Mouse (Mus musculus) left cerebral cortex, postnatal 10 days (tissue): ENCODE results near the gene Slc30a7. TPM values are rescaled to one million over a fixed set of nuclear protein-coding genes. Genes with fewer than 3 reads are reported as not detected.

ENCODE experiments used
- DNase-seq, 2 experiments: peaks; one replicate each; pipeline ENCODE4 v3.0.0; 2021 to 2022; ENCODE audit warnings: low spot score in 2 of 2, mixed read lengths in 1 of 2; ENCODE audit errors: extremely low spot score in 1 of 2
- intact Hi-C: fragments of 180-260 bp; cut with DNase I; formaldehyde crosslinking; loops from one replicate; pipeline ENCODE4 v1.15.1; 2025
- total RNA-seq, 2 experiments: library from RNA; stranded (reverse); gene quantifications; 2 replicates each; pipeline ENCODE4 v1.2.3; 2021

The Slc30a7 gene
- total RNA-seq, result 10 to 100 TPM; 24.8 to 31.7 TPM

- intact Hi-C loops, result no loop called here
- peak; percentile 80 to 90 for DNase-seq
These were observed at the start of gene Slc30a7, which contains the start of gene Extl2 for GRCm38 (mm10) chr3:116006978-116007940. Gene Slc30a7 (minus strand): TSS chr3:116007406. Gene Extl2 (plus strand): TSS chr3:116007462.

GRCm38 (mm10) chr3:116047034-116047433 lies 39.8 kb upstream of the Slc30a7 start:
- DNase-seq, result no peak
- intact Hi-C loops, result no loop called here

GRCm38 (mm10) chr3:116046000-116046399 lies 38.8 kb upstream of the Slc30a7 start:
- no peak for DNase-seq
- intact Hi-C loops, result no loop called here

- intact Hi-C loops, result loop anchor here (5.0 kb wide), 1 partner anchor 212 kb away; the partner anchor contains the start of gene Gpr88
- no peak for DNase-seq
These were observed 33.6 kb upstream of the Slc30a7 start for GRCm38 (mm10) chr3:116040776-116041175.

- peak in 1 of 2 experiments; percentile 50 for DNase-seq
- intact Hi-C loops, result no loop called here
These were observed 26.6 kb upstream of the Slc30a7 start for GRCm38 (mm10) chr3:116033871-116034222.

- intact Hi-C loops, result no loop called here
- no peak for DNase-seq
These were observed 26.1 kb upstream of the Slc30a7 start for GRCm38 (mm10) chr3:116033218-116033870.

GRCm38 (mm10) chr3:116030152-116030788 lies 23.1 kb upstream of the Slc30a7 start:
- no peak for DNase-seq
- intact Hi-C loops, result no loop called here

- intact Hi-C loops, result no loop called here
These were observed 19.8 kb upstream of the Slc30a7 start for GRCm38 (mm10) chr3:116026996-116027395.

GRCm38 (mm10) chr3:116025701-116026100 lies 18.5 kb upstream of the Slc30a7 start:
- intact Hi-C loops, result no loop called here

More at GRCm38 (mm10) chr3:116026996-116027395, 19.8 kb upstream of the Slc30a7 start:
- no peak for DNase-seq

GRCm38 (mm10) chr3:116024669-116025068 lies 17.5 kb upstream of the Slc30a7 start:
- intact Hi-C loops, result no loop called here

More at GRCm38 (mm10) chr3:116025701-116026100, 18.5 kb upstream of the Slc30a7 start:
- no peak for DNase-seq

GRCm38 (mm10) chr3:116024236-116024635 lies 17.0 kb upstream of the Slc30a7 start:
- intact Hi-C loops, result no loop called here
- no peak for DNase-seq

More at GRCm38 (mm10) chr3:116024669-116025068, 17.5 kb upstream of the Slc30a7 start:
- DNase-seq, result no peak

- no peak for DNase-seq
- intact Hi-C loops, result no loop called here
These were observed 11.9 kb upstream of the Slc30a7 start for GRCm38 (mm10) chr3:116019136-116019535.

GRCm38 (mm10) chr3:116018606-116019005 lies 11.4 kb upstream of the Slc30a7 start:
- peak in 1 of 2 experiments; percentile 33 for DNase-seq
- intact Hi-C loops, result no loop called here

- DNase-seq, result peak in 1 of 2 experiments; percentile 27
- intact Hi-C loops, result no loop called here
These were observed 8.9 kb upstream of the Slc30a7 start for GRCm38 (mm10) chr3:116016116-116016515.

GRCm38 (mm10) chr3:116014901-116015300 lies 7.7 kb upstream of the Slc30a7 start:
- DNase-seq, result no peak
- intact Hi-C loops, result no loop called here

- no peak for DNase-seq
- intact Hi-C loops, result no loop called here
These were observed 2.6 kb upstream of the Slc30a7 start for GRCm38 (mm10) chr3:116009622-116010344.

- DNase-seq, result peak; percentile 79 to 87
- intact Hi-C loops, result no loop called here
These were observed 785 bp upstream of the Slc30a7 start for GRCm38 (mm10) chr3:116007941-116008440.

GRCm38 (mm10) chr3:116006284-116006977 lies 775 bp downstream of the Slc30a7 start:
- DNase-seq, result no peak
- intact Hi-C loops, result no loop called here
